Mouse (Mus musculus) urinary bladder, postnatal 10 days (tissue): Measurements from ENCODE around the gene Mgarp.

Experiments used
- DNase-seq: peaks from one replicate; pipeline ENCODE4 v3.0.0; 2022; ENCODE audit warnings: low spot score

The Mgarp gene

DNA sequence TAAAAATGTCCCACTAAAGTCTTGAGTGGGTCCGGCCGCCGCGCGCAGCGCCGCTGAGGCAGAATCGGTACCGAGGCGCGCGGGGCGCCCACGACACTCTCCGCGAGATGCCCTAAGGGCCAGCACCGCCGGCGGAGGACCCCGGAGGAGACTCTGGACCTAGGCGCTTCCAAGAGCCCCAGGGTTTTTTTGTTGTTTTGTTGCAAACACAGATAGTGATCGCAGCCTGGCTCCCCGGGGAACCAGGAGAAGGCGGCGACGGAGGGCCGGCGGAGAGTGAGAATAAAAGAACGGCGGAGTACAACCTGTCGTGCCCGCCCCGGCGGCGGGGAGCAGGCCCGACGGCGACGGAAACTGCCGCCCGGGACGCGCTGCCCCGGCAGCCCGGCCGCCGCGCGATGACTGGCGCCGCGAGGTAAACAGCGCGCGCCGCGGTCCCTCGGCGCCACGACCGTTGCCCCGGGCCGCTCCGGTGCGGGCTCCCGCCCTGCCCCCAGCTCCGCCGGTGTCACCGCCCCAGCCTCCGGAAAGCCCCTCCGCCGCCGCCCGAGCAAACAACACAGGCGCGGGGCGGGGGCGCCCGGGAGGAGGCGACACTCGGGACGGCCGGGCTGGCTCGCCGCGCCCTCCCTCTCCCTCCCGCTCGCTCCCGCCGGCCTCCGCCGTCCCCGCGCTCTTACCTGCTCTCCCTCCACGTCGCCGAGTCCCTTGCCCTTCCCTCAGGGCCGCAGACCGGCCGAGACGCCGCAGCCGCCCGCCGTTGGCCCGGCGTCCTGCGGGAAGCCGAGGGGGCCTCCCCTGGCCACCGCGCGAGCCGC is 56.6 kb downstream of the Mgarp start:
- no peak for DNase-seq

GRCm38 (mm10) chr3:51339378-51339733 is 57.2 kb downstream of the Mgarp start:
- DNase-seq: no peak
